Mouse (Mus musculus) thymus, postnatal 14 days (tissue): ENCODE measurements around the gene 4930432M17Rik.
A peak's percentile ranks its signal among the peaks of the same experiment; 100 is the strongest.

Experiments used
- DNase-seq: peaks from one replicate; pipeline ENCODE4 v3.0.0; 2021

The 4930432M17Rik gene

GRCm38 (mm10) chr3:121679443-121679842, 8.9 kb downstream of the 4930432M17Rik start:
- no peak for DNase-seq

- no peak for DNase-seq
Observed at GRCm38 (mm10) chr3:121680187-121680586, 9.6 kb downstream of the 4930432M17Rik start.

- DNase-seq: no peak
Observed at GRCm38 (mm10) chr3:121682439-121683411, 12.2 kb downstream of the 4930432M17Rik start.

GRCm38 (mm10) chr3:121684552-121684951, 14.0 kb downstream of the 4930432M17Rik start:
- no peak for DNase-seq

- DNase-seq: no peak
Observed at GRCm38 (mm10) chr3:121684963-121685362, 14.4 kb downstream of the 4930432M17Rik start.

GRCm38 (mm10) chr3:121685985-121686384, 15.4 kb downstream of the 4930432M17Rik start:
- DNase-seq: no peak

- DNase-seq: no peak
Observed at GRCm38 (mm10) chr3:121686408-121686911, 15.9 kb downstream of the 4930432M17Rik start.

- no peak for DNase-seq
Observed at GRCm38 (mm10) chr3:121687741-121688140, 17.2 kb downstream of the 4930432M17Rik start.

- DNase-seq: peak; percentile 21
Observed at GRCm38 (mm10) chr3:121689029-121689428, 18.5 kb downstream of the 4930432M17Rik start.

- DNase-seq: no peak
Observed at GRCm38 (mm10) chr3:121689697-121690096, 19.1 kb downstream of the 4930432M17Rik start.

GRCm38 (mm10) chr3:121693001-121693730, 22.6 kb downstream of the 4930432M17Rik start:
- DNase-seq: no peak

- DNase-seq: no peak
Observed at GRCm38 (mm10) chr3:121693746-121694145, 23.2 kb downstream of the 4930432M17Rik start.

- DNase-seq: no peak
Observed at GRCm38 (mm10) chr3:121697169-121697568, 26.6 kb downstream of the 4930432M17Rik start.

- DNase-seq: no peak
Observed at GRCm38 (mm10) chr3:121699401-121699800, 28.8 kb downstream of the 4930432M17Rik start.

GRCm38 (mm10) chr3:121699849-121700248, 29.3 kb downstream of the 4930432M17Rik start:
- no peak for DNase-seq

GRCm38 (mm10) chr3:121700364-121700952, 29.9 kb downstream of the 4930432M17Rik start:
- DNase-seq: no peak

GRCm38 (mm10) chr3:121703155-121703879, 32.8 kb downstream of the 4930432M17Rik start:
- DNase-seq: no peak

GRCm38 (mm10) chr3:121703880-121704243, 33.3 kb downstream of the 4930432M17Rik start:
- no peak for DNase-seq

GRCm38 (mm10) chr3:121706087-121706486, 35.5 kb downstream of the 4930432M17Rik start:
- DNase-seq: no peak

GRCm38 (mm10) chr3:121707106-121707505, 36.5 kb downstream of the 4930432M17Rik start:
- no peak for DNase-seq

- no peak for DNase-seq
Observed at GRCm38 (mm10) chr3:121710894-121711531, 40.5 kb downstream of the 4930432M17Rik start.

GRCm38 (mm10) chr3:121712222-121712621, 41.7 kb downstream of the 4930432M17Rik start:
- DNase-seq: no peak
